Mouse (Mus musculus): Measurements from ENCODE around the gene Fyb2. TPM values are rescaled to one million over a fixed set of nuclear protein-coding genes. Genes with fewer than 3 reads are reported as not detected.

Gene Fyb2
- 0.15 and 0.21 TPM in 2 replicates for polyA plus RNA-seq (2016; fragmentation: Nextera tagmentation; extraction: Ambion mirVana)

GRCm38 (mm10) chr4:104913291-104914129, at the start of gene Fyb2:
TSS of gene Fyb2 (plus strand) at chr4:104913456.
- no peak for ATAC-seq (ENCODE audit: low FRiP score)
- H3K4me1 ChIP-seq, result peaks cover 3% of the 10 kb centered on the region; the same call in 1 of the 2 replicates
- no peak within 1 kb of the TSS for H3K9ac ChIP-seq
- peaks cover 6% of the 10 kb centered on the region for H3K27me3 ChIP-seq
- WGBS, result 23% methylated on average over 23 of the region's 23 CpGs
- H3K36me3 ChIP-seq, result no peaks in the 10 kb centered on the region
- H3K27ac ChIP-seq, result no peak within 1 kb of the TSS
- H3K4me2 ChIP-seq (replicated peaks), result peak within 1 kb of the TSS; percentile 45
- no peaks in the 10 kb centered on the region for H3K9me3 ChIP-seq (replicated peaks)
- peak within 1 kb of the TSS; percentile 8; the same call in 1 of the 2 replicates for H3K4me3 ChIP-seq

DNA sequence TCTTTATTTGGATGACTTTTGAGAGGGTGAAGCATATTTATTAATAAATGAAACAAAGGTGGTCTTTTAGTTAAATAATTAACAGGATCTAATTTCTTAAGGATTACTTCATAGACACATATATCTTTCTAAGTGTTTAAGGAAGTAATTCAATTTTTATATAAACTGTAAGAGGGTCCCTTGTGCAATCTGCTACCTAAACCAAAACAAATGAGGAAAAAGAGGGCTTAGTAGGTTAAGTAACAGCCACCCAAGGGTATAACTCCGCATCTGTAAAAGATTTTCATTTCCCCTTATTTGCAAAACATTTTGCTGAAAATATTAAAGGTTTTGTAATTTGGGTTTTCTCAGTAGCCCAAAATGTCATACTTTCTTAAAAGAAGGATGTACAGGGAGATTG, 48.9 kb upstream of the Fyb2 start:
- 98% methylated on average over 1 of the region's 1 CpGs for WGBS
- no peak overlapping the region for H3K9ac ChIP-seq
- peaks cover 5% of the 10 kb centered on the region; the same call in 1 of the 2 replicates for H3K4me1 ChIP-seq
- no peak overlapping the region for H3K27ac ChIP-seq
- no peaks in the 10 kb centered on the region for H3K9me3 ChIP-seq (replicated peaks)
- no peak overlapping the region for H3K4me2 ChIP-seq (replicated peaks)
- H3K36me3 ChIP-seq, result no peaks in the 10 kb centered on the region
- no peak for ATAC-seq (ENCODE audit: low FRiP score)
- H3K4me3 ChIP-seq, result no peak overlapping the region
- H3K27me3 ChIP-seq, result no peaks in the 10 kb centered on the region

GRCm38 (mm10) chr4:104869581-104869980, 43.7 kb upstream of the Fyb2 start:
- no peaks in the 10 kb centered on the region for H3K27me3 ChIP-seq
- H3K4me2 ChIP-seq (replicated peaks), result no peak overlapping the region
- no peaks in the 10 kb centered on the region for H3K36me3 ChIP-seq
- no peak overlapping the region for H3K9ac ChIP-seq
- H3K27ac ChIP-seq, result no peak overlapping the region
- peaks cover 4% of the 10 kb centered on the region; the same call in 1 of the 2 replicates for H3K4me1 ChIP-seq
- no peak overlapping the region for H3K4me3 ChIP-seq
- no peak for ATAC-seq (ENCODE audit: low FRiP score)
- no peaks in the 10 kb centered on the region for H3K9me3 ChIP-seq (replicated peaks)

DNA sequence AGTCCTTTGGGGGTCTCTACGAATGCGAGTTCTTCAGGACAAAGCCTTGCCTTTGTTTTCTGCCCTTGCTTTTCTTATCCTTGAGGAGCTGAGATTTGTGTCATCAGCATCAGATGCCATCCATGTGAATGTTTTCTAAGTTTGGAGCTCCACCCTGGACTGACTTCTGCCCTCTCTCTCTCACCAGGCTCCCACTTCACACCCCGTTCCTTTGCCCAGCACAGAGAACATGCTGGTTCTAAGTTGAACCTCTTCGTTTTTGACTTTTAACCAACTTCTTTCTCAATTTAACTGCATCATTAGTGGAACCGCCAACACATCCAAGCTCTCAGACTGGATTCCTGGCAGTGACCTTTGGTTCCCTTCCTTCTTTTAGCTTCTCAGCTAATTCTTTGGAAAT, 43.1 kb upstream of the Fyb2 start:
- Histone ChIP-seq H3K9ac (no peak overlapping the region), H3K27me3 (no peaks in the 10 kb centered on the region), H3K4me2 (replicated peaks) (no peak overlapping the region), H3K4me3 (no peak overlapping the region), H3K36me3 (no peaks in the 10 kb centered on the region), H3K9me3 (replicated peaks) (no peaks in the 10 kb centered on the region), H3K4me1 (no peaks in the 10 kb centered on the region), H3K27ac (no peak overlapping the region)
- 87% methylated on average over 5 of the region's 5 CpGs for WGBS
- ATAC-seq (ENCODE audit: low FRiP score), result no peak

GRCm38 (mm10) chr4:104875832-104876231, 37.4 kb upstream of the Fyb2 start:
- ATAC-seq (ENCODE audit: low FRiP score), result no peak

DNA sequence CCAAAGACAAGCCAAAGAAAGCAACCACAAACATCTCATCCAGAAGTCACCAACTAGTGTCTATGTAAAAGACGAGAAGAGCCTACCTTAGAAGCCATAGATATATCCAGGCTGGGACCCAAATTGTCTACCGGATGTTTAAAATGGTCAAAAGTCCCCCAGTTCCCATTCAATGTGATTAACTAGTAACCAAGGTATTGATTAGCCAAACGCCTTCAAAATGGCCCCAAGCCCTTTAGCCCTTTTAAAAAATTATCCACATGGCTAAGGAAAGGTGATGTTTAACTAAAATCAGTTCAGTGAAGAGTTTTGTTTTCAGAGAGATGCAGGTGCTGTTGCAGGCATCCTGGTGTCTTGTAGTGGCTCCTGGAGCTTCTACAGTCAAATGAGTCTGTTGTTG, 36.9 kb upstream of the Fyb2 start, which contains the start of gene C8a:
TSS of gene C8a (minus strand) at position 76 of the 400 bp plus-strand sequence.
- no peaks in the 10 kb centered on the region for H3K36me3 ChIP-seq

More at GRCm38 (mm10) chr4:104875832-104876231, 37.4 kb upstream of the Fyb2 start:
- no peak overlapping the region for H3K27ac ChIP-seq
- no peak overlapping the region for H3K9ac ChIP-seq
- H3K4me2 ChIP-seq (replicated peaks), result no peak overlapping the region
- H3K4me1 ChIP-seq, result no peaks in the 10 kb centered on the region
- H3K36me3 ChIP-seq, result no peaks in the 10 kb centered on the region
- no peaks in the 10 kb centered on the region for H3K9me3 ChIP-seq (replicated peaks)
- 86% methylated on average over 4 of the region's 4 CpGs for WGBS
- H3K27me3 ChIP-seq, result no peaks in the 10 kb centered on the region
- H3K4me3 ChIP-seq, result no peak overlapping the region

GRCm38 (mm10) chr4:104887486-104887885, 25.8 kb upstream of the Fyb2 start:
- no peaks in the 10 kb centered on the region for H3K36me3 ChIP-seq
- H3K4me3 ChIP-seq, result no peak overlapping the region
- no peaks in the 10 kb centered on the region for H3K27me3 ChIP-seq
- 46% methylated on average over 9 of the region's 9 CpGs for WGBS
- peaks cover 22% of the 10 kb centered on the region for H3K4me1 ChIP-seq
- no peak overlapping the region for H3K9ac ChIP-seq
- no peak overlapping the region for H3K27ac ChIP-seq
- 0 out of 2 replicates have a peak, but pooled peaks have one; percentile 21 for ATAC-seq (ENCODE audit: low FRiP score)
- H3K4me2 ChIP-seq (replicated peaks), result no peak overlapping the region
- no peaks in the 10 kb centered on the region for H3K9me3 ChIP-seq (replicated peaks)

More for the DNA sequence above, 36.9 kb upstream of the Fyb2 start, which contains the start of gene C8a:
- Histone ChIP-seq H3K4me2 (replicated peaks) (no peak within 1 kb of the TSS), H3K4me1 (no peaks in the 10 kb centered on the region), H3K27ac (no peak within 1 kb of the TSS), H3K4me3 (no peak within 1 kb of the TSS), H3K9me3 (replicated peaks) (no peaks in the 10 kb centered on the region), H3K27me3 (no peaks in the 10 kb centered on the region), H3K9ac (no peak within 1 kb of the TSS)
- ATAC-seq (ENCODE audit: low FRiP score), result no peak
- 85% methylated on average over 3 of the region's 3 CpGs for WGBS

GRCm38 (mm10) chr4:104888499-104889262, 24.6 kb upstream of the Fyb2 start:
- Histone ChIP-seq H3K36me3 (no peaks in the 10 kb centered on the region), H3K4me1 (peaks cover 25% of the 10 kb centered on the region), H3K4me3 (no peak overlapping the region), H3K4me2 (replicated peaks) (no peak overlapping the region), H3K9ac (no peak overlapping the region), H3K27me3 (no peaks in the 10 kb centered on the region), H3K27ac (no peak overlapping the region; the same call in 1 of the 2 replicates), H3K9me3 (replicated peaks) (no peaks in the 10 kb centered on the region)
- ATAC-seq (ENCODE audit: low FRiP score), result 0 out of 2 replicates have a peak, but pooled peaks have one; percentile 30
- WGBS, result 79% methylated on average over 9 of the region's 9 CpGs

GRCm38 (mm10) chr4:104891708-104892107, 21.5 kb upstream of the Fyb2 start:
- no peak for ATAC-seq (ENCODE audit: low FRiP score)
- H3K27ac ChIP-seq, result no peak overlapping the region

DNA sequence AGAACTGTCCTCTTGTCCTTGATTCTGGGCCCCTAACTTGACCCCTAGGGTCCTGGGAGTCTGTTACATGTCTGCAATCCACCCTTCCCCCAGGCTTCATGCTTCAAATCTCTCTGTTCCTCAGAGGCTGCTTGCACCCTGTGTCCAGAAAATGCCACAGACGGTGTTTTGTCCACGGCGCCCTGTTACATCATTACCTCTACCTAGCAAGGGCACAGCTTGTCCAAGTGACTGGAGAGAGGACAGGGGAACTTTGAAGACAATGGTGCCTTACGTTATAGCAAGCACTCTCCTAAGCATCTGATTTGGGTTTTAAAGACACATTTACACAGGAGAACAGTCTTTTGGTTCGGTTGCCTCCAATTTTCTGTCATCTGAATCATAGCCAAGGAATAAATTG, 19.7 kb upstream of the Fyb2 start:
- H3K4me2 ChIP-seq (replicated peaks), result no peak overlapping the region
- no peak overlapping the region for H3K27ac ChIP-seq
- ATAC-seq (ENCODE audit: low FRiP score), result no peak
- H3K4me1 ChIP-seq, result peaks cover 18% of the 10 kb centered on the region
- no peaks in the 10 kb centered on the region for H3K36me3 ChIP-seq
- H3K4me3 ChIP-seq, result no peak overlapping the region
- H3K9me3 ChIP-seq (replicated peaks), result no peaks in the 10 kb centered on the region
- no peaks in the 10 kb centered on the region for H3K27me3 ChIP-seq
- H3K9ac ChIP-seq, result no peak overlapping the region
- 72% methylated on average over 5 of the region's 5 CpGs for WGBS

More at GRCm38 (mm10) chr4:104891708-104892107, 21.5 kb upstream of the Fyb2 start:
- H3K36me3 ChIP-seq, result no peaks in the 10 kb centered on the region
- no peaks in the 10 kb centered on the region for H3K9me3 ChIP-seq (replicated peaks)
- no peak overlapping the region for H3K9ac ChIP-seq
- 93% methylated on average over 7 of the region's 7 CpGs for WGBS
- H3K4me1 ChIP-seq, result peaks cover 25% of the 10 kb centered on the region
- H3K27me3 ChIP-seq, result no peaks in the 10 kb centered on the region
- H3K4me2 ChIP-seq (replicated peaks), result no peak overlapping the region
- H3K4me3 ChIP-seq, result no peak overlapping the region

DNA sequence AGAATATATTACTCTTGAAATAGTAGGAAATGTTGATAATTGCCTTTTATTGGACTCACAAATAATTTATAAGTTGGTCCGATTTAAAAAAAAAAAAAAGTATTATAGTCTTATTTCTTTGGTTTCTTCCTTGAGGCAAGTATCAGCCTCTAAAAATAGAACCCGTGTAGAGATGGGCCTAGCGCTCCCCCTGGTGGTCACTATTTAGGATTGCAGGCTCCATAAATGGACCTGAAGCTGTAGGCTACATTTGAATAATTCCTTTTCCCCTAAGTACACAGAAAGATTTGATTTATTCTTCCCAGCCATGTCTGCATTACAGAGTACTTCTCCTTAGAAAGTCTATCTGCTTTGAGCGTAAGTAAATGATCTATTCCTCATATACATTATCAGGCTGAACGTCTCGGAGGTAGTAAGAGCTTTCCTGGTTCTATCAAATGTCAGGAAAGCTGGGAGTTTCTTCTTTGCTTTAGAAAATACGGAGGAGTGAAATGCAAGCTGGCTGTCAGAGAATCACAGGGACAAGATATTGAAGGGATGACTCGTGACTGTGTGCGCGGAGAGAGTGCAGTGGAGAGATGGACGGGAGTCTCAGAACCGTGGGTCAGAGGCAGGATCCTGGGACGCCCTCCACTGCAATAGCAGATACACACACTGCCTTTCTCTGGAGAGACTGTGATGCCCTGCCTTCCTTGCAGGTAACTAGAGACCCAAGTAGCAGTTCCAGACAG, 19.1 kb upstream of the Fyb2 start:
- Histone ChIP-seq H3K4me3 (no peak overlapping the region), H3K36me3 (no peaks in the 10 kb centered on the region), H3K4me1 (peaks cover 13% of the 10 kb centered on the region), H3K27me3 (no peaks in the 10 kb centered on the region), H3K9ac (no peak overlapping the region), H3K27ac (no peak overlapping the region), H3K4me2 (replicated peaks) (no peak overlapping the region), H3K9me3 (replicated peaks) (no peaks in the 10 kb centered on the region)
- 59% methylated on average over 13 of the region's 13 CpGs for WGBS
- no peak for ATAC-seq (ENCODE audit: low FRiP score)

DNA sequence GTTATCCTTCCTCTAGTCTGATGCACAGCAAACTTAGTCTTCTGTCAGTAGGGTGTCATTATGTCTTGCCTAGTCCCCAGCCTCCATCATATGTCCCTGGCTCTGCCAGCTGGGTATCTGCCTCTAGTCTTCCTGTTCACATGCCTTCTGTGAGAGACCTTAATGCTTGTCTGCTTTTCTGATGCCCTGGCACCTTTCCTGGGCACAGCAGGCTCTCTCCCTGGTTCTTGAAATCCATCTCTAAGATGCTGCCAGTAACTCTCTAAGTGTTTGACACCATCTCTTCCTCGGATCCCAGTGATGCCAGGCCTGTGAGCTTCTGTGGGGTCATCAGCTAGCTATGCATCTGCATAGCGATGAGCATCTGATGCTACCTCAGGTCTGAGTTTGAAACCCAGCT, 10.4 kb upstream of the Fyb2 start:
- no peak overlapping the region for H3K9ac ChIP-seq
- no peaks in the 10 kb centered on the region for H3K4me1 ChIP-seq
- H3K4me2 ChIP-seq (replicated peaks), result no peak overlapping the region
- WGBS, result 88% methylated on average over 2 of the region's 2 CpGs
- no peaks in the 10 kb centered on the region for H3K9me3 ChIP-seq (replicated peaks)
- no peak for ATAC-seq (ENCODE audit: low FRiP score)
- no peaks in the 10 kb centered on the region for H3K27me3 ChIP-seq
- H3K27ac ChIP-seq, result no peak overlapping the region
- no peaks in the 10 kb centered on the region for H3K36me3 ChIP-seq
- no peak overlapping the region for H3K4me3 ChIP-seq

Data from hindbrain, embryonic 12.5 days (tissue).